Mouse (Mus musculus) gastrocnemius, adult 8-10 months (tissue): ENCODE results near the gene Gm5591. TPM values are rescaled to one million over a fixed set of nuclear protein-coding genes. Genes with fewer than 3 reads are reported as not detected.
"Not testable (repeated sequence)": the region's sequence is repeated elsewhere in the genome, so short reads cannot be mapped to it uniquely, and the experiment has no call there.

Experiments
- DNase-seq, 2 experiments: peaks; one replicate each; pipeline ENCODE4 v3.0.0; 2022; ENCODE audit warnings: low spot score in 2 of 2
- total RNA-seq, 4 experiments: library from RNA; stranded (reverse); gene quantifications; 2 replicates each; pipeline ENCODE4 v1.2.4; 2022

The Gm5591 gene
- not detected for total RNA-seq

- DNase-seq: not testable (repeated sequence)
These were observed at the start of gene Gm5591 for GRCm38 (mm10) chr7:38528093-38528492. Gm5591 (minus strand) TSS chr7:38528193.

- not testable (repeated sequence) for DNase-seq
These were observed 39.5 kb downstream of the Gm5591 start for GRCm38 (mm10) chr7:38488468-38488867.
